Mouse (Mus musculus) brown adipose tissue, adult 24 weeks (tissue): ENCODE data around the gene Tssk6. TPM values are rescaled to one million over a fixed set of nuclear protein-coding genes. Genes with fewer than 3 reads are reported as not detected.
A peak's percentile ranks its signal among the peaks of the same experiment; 100 is the strongest.

Experiments
- H3K27ac ChIP-seq: fragments of 200-500 bp; replicated peaks from 2 replicates; pipeline ENCODE4 v1.5.1; 2012; ENCODE audit warnings: low read depth, mild to moderate bottlenecking, low read length
- H3K4me1 ChIP-seq: fragments of 200-500 bp; 2 replicates; pipeline ENCODE4 v1.6.1; 2012; ENCODE audit warnings: low read length, mixed read lengths; ENCODE audit not compliant: control insufficient read depth, insufficient read depth, insufficient read length
- H3K4me3 ChIP-seq: fragments of 200-500 bp; 2 replicates; pipeline ENCODE4 v1.5.1; 2012; ENCODE audit warnings: low read depth, mild to moderate bottlenecking, low read length, moderate library complexity; ENCODE audit not compliant: insufficient read depth
- polyA plus RNA-seq: library from polyadenylated mRNA; stranded (reverse); fragments of >200 nt; gene quantifications from 2 replicates; pipeline ENCODE4 v1.2.4, GENCODE M21; 2012; ENCODE audit not compliant: missing spikeins, insufficient read depth, insufficient read length

Gene Tssk6
- polyA plus RNA-seq, 1 experiment: not detected

- H3K27ac ChIP-seq: no peak overlapping the region
- no peaks in the 10 kb centered on the region; the same call in none of the 2 replicates for H3K4me1 ChIP-seq
- no peak overlapping the region for H3K4me3 ChIP-seq
These were observed 6.1 kb upstream of the Tssk6 start for GRCm38 (mm10) chr8:69895772-69896451.

DNA sequence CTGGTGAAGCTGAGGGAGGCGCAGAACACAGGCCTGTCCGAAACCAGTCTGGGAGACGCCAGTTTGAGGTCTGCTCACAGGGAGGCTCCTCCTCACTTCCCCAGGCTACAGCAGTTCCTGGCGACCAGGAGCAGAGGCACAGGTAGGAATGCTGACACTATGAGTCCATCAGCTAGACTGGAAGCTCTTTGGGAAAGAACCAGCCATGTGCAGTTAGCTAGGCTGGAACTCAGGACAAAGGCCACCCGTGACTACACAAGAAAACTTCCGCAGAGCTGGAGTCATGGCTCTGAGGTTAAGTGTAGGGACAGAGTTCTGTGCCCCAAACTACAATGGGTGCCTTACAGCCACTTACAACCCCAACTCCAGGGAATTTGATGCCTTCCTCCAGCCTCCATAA is 4.1 kb upstream of the Tssk6 start:
- no peak overlapping the region for H3K27ac ChIP-seq
- no peak overlapping the region for H3K4me3 ChIP-seq
- peaks cover 6% of the 10 kb centered on the region for H3K4me1 ChIP-seq

GRCm38 (mm10) chr8:69899876-69900275 is 2.1 kb upstream of the Tssk6 start:
- peaks cover 6% of the 10 kb centered on the region for H3K4me1 ChIP-seq
- no peak overlapping the region for H3K4me3 ChIP-seq
- H3K27ac ChIP-seq: no peak overlapping the region

GRCm38 (mm10) chr8:69900895-69901451 is 1.0 kb upstream of the Tssk6 start:
- Histone ChIP-seq H3K4me1 (peaks cover 6% of the 10 kb centered on the region), H3K4me3 (peak overlapping the region; percentile 89), H3K27ac (peak overlapping the region; percentile 94)

DNA sequence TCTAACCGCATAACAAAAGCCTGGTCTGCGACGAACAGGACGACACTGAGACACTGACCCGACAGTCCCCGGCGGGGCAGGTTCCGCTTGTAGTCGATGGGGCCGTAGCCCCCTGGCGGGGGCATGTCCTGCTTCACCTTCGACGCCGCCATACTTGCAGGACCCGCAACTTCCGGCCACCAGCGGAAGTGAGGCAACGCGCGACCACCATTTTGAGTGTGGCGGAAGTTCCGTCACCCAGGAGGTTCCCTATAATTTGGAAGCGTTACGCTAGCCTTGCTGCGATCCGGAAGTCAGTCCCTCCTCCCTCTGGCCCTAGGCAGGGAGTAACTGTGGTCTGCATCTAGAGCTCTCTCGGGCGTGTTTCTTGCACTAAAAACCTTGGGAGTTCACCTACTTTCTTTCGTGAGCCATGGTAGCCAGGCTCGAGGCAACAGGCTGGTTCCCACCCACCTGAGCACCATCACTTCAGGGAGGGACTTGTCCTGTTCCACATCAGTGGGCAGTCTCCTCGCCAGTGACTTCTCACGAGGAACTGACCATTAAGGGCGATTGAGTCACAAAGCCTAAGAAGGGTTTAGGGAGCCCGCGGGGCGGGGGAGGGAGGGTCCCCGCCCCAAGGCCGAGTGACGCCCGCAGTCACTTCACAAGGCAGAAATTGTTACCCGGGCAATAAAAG is 361 bp upstream of the Tssk6 start:
- Histone ChIP-seq H3K4me1 (peaks cover 6% of the 10 kb centered on the region), H3K4me3 (peak overlapping the region; percentile 89), H3K27ac (peak overlapping the region; percentile 94)

DNA sequence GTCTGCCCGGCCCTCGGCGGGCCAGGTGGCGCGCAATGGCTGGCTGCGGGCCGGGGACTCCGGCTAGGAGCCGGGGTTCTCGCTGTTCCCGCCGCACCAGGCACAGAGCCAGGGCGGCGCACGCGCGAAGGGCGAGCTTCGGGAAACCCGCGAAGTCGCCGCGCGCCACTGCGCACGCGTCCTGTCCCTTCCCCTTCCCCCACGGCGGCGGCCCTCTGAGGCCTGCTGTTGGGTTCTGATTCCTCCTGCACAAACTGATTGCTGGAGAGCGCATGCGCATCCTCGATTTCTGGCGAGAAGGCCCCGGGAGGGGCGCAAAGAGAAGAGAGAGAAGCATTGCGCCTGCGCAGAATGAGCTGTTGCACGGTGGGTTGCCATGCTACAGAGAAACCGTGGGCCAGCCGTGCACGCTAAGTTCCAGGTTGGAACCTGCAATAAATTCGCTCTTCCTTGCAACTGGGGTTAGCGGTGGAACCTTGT is 1.1 kb downstream of the Tssk6 start:
- 0 out of 2 replicates have a peak overlapping the region, but pooled peaks have one; percentile 11 for H3K27ac ChIP-seq
- H3K4me1 ChIP-seq: peaks cover 6% of the 10 kb centered on the region
- peak overlapping the region; percentile 56 for H3K4me3 ChIP-seq

DNA sequence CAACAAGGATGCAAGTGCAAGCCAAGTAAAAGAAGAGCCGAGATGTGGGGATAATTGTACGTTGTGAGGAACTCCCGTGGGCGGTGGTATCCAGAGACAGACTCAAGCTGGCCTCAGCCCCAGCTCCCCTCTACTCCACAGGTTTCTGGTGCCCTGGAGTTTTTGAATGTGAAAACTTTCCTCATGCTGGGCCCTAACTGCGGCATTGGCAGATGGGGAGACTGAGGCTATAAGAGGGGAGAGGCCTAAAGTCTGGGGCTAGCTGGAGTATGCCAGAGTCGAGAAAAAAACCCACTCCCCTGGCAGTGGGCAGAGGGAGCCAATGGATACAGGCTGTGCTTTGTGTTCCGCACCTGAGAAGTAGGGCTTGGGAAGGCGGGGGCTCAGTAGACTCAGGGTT is 2.1 kb downstream of the Tssk6 start:
- H3K4me1 ChIP-seq: peaks cover 6% of the 10 kb centered on the region
- no peak overlapping the region for H3K27ac ChIP-seq
- H3K4me3 ChIP-seq: no peak overlapping the region

DNA sequence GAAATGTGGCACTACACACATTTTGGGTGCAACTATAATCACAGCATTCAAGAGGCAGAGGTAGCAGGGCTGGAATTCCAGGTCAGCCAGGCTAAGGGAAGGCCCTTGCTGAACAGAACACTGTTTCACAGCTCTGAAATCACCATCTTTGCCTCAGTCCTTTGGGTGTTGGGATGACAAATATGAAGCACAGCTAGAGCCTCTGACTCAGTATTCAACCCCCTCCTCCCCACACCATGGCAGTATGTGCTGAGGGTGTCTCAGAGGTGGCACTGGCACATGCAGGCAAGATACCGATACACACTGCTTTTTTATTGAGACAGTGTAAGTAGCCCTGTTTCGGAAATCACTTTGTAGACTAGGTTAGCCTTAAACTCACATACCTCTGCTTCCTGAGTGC is 4.3 kb downstream of the Tssk6 start:
- H3K27ac ChIP-seq: no peak overlapping the region
- no peak overlapping the region for H3K4me3 ChIP-seq
- H3K4me1 ChIP-seq: peaks cover 6% of the 10 kb centered on the region

DNA sequence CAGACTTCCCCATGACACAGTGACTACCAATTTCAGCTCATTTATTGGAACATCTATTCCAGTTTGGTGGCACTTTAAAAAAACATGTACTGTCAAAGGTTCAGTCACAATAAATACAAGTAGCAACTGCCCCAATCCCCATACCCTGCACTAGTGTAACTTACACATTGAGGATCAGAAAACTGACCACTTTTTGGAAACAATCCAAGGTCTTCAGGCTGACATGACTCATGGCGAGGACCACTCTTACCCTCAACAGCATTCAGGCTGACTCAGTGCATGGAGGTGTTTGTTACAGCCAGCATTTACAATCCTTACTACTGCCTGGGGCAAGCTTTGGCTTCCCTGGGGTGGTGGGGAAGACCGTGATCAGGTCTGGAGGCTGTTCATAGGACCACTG is 5.1 kb downstream of the Tssk6 start:
- H3K27ac ChIP-seq: no peak overlapping the region
- peaks cover 4% of the 10 kb centered on the region for H3K4me1 ChIP-seq
- H3K4me3 ChIP-seq: no peak overlapping the region

- Histone ChIP-seq H3K4me1 (no peaks in the 10 kb centered on the region), H3K27ac (no peak overlapping the region), H3K4me3 (no peak overlapping the region)
These were observed 9.9 kb downstream of the Tssk6 start for GRCm38 (mm10) chr8:69911917-69912316.

DNA sequence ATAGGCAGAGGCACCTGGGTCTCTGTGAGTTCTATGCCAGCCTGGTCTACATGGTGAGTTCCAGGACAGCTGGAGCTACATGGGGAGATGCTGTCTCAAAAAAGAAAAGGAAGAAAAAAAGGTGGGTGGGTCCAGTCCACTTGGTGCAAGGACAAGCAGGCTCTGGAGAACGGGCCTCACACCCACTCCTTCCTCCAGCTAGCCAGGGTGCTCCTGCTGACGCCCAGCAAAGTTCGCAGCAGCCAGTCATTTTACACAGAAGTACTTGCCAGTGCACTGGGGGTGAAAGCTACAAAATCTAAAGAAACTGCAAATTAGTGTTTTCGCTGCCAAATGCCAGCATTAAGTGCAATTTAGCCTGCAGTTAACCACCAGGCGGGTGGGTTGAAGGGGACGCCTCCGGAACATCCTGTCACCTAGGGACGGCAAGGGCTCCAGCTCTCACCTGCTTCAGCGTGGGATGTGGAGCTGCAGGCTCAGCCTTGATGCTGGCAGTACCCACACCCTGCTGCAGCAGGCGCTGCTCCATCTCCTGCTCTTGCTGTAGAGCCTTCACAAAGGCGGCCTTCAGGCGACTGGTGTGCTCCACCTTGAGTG is 10.6 kb downstream of the Tssk6 start:
- no peaks in the 10 kb centered on the region for H3K4me1 ChIP-seq
- no peak overlapping the region for H3K27ac ChIP-seq
- no peak overlapping the region for H3K4me3 ChIP-seq

GRCm38 (mm10) chr8:69914526-69914925 is 12.5 kb downstream of the Tssk6 start:
- no peaks in the 10 kb centered on the region for H3K4me1 ChIP-seq
- no peak overlapping the region for H3K27ac ChIP-seq
- no peak overlapping the region for H3K4me3 ChIP-seq

DNA sequence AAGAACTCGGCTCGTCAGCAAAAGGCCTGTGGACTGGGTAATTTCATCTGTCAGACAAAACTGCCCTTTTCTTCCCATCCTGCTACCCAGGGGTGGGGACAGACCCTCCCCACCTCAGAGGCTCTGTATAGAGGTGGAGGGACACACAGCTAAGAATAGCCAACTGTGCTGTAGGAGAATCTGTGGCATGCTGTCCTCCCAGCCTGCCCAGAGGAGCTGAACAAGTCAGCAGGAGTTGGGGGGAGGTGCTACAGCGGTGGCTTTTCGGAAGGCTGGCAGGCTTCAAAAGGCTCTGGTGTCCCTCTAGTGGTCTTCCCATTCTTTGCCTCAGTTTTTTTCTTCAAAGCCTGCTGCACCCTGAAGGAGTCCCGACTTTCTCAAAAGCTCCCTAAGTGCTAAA is 13.8 kb downstream of the Tssk6 start:
- Histone ChIP-seq H3K4me3 (no peak overlapping the region), H3K27ac (no peak overlapping the region), H3K4me1 (peaks cover 4% of the 10 kb centered on the region)

- Histone ChIP-seq H3K27ac (no peak overlapping the region), H3K4me1 (peaks cover 8% of the 10 kb centered on the region), H3K4me3 (no peak overlapping the region)
These were observed 16.5 kb downstream of the Tssk6 start for GRCm38 (mm10) chr8:69918506-69918905.

DNA sequence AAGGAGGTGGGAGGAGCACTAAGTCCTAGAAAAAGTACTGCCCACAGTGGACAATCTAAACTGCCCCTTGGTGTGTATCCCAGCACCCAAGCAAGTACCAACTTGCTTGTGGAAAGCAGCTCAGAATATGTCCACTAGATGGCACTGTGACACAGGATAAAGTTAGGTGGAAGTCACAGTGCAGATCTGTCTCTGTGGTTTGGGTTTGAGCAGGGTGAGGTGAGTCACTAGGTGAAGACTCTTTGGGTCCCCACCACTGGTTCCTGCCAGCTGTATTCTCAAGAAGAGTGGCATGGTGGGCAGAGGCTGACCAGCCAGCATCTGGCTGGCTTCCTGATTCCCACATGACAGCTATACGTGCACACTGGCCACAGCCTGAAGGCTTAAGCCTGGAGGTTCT is 17.0 kb downstream of the Tssk6 start:
- H3K4me3 ChIP-seq: no peak overlapping the region
- no peak overlapping the region for H3K27ac ChIP-seq
- H3K4me1 ChIP-seq: peaks cover 8% of the 10 kb centered on the region
